Mouse (Mus musculus) myocyte (in vitro differentiated cells): Measurements from ENCODE around the gene Ly86.

Experiments
- CEBPB ChIP-seq: IDR thresholded peaks from 2 replicates; pipeline ENCODE4 v1.6.1; 2011; ENCODE audit warnings: mild to moderate bottlenecking, moderate library complexity; ENCODE audit not compliant: poor library complexity, insufficient read depth, severe bottlenecking
- E2F4 ChIP-seq: IDR thresholded peaks from one replicate; pipeline ENCODE4 v1.6.1; 2011; ENCODE audit warnings: mild to moderate bottlenecking, control low read depth, moderate library complexity; ENCODE audit not compliant: insufficient read depth
- MAX ChIP-seq: IDR thresholded peaks from one replicate; pipeline ENCODE4 v1.6.1; 2011; ENCODE audit warnings: low read depth, mild to moderate bottlenecking, control low read depth
- MYOD1 ChIP-seq, 3 experiments: IDR thresholded peaks; one replicate each; pipeline ENCODE4 v1.6.1; 2011; ENCODE audit warnings: control low read depth in 2 of 3, low read depth in 2 of 3, mild to moderate bottlenecking in 2 of 3, moderate library complexity in 1 of 3; ENCODE audit not compliant: insufficient read length in 2 of 3, control insufficient read depth in 1 of 3
- MYOG ChIP-seq, 3 experiments: IDR thresholded peaks; one replicate each; pipeline ENCODE4 v1.6.1; 2011; ENCODE audit warnings: control low read depth in 2 of 3, low read depth in 2 of 3, mild to moderate bottlenecking in 2 of 3; ENCODE audit not compliant: insufficient read length in 2 of 3, control insufficient read depth in 1 of 3, insufficient read depth in 1 of 3
- POLR2A ChIP-seq: IDR thresholded peaks from one replicate; pipeline ENCODE4 v1.6.1; 2011; ENCODE audit warnings: low read depth, mild to moderate bottlenecking, control low read depth, moderate library complexity; ENCODE audit not compliant: insufficient read length
- POLR2AphosphoS2 ChIP-seq: IDR thresholded peaks from one replicate; pipeline ENCODE4 v1.6.1; 2011; ENCODE audit warnings: low read depth, control low read depth; ENCODE audit not compliant: insufficient read length
- REST ChIP-seq: IDR thresholded peaks from one replicate; pipeline ENCODE4 v1.6.1; 2011; ENCODE audit warnings: mild to moderate bottlenecking, control low read depth, moderate library complexity; ENCODE audit not compliant: insufficient read depth, insufficient read length
- TCF12 ChIP-seq: IDR thresholded peaks from one replicate; pipeline ENCODE4 v1.6.1; 2011; ENCODE audit warnings: mild to moderate bottlenecking, control low read depth; ENCODE audit not compliant: poor library complexity, insufficient read depth, severe bottlenecking
- TCF3 ChIP-seq: IDR thresholded peaks from one replicate; pipeline ENCODE4 v1.6.1; 2011; ENCODE audit warnings: low read depth, control low read depth; ENCODE audit not compliant: insufficient read length
- USF1 ChIP-seq: IDR thresholded peaks from one replicate; pipeline ENCODE4 v1.6.1; 2011; ENCODE audit warnings: low read depth, mild to moderate bottlenecking, control low read depth, moderate library complexity

- TF ChIP-seq POLR2A, result no peak
- no peak for TF ChIP-seq MAX
- TF ChIP-seq POLR2AphosphoS2, result no peak
- no peak for TF ChIP-seq CEBPB
- TF ChIP-seq E2F4, result no peak
- no peak for TF ChIP-seq REST
- TF ChIP-seq TCF12, result no peak
- TF ChIP-seq MYOG (IDR thresholded peaks at IDR 0.05; ENCODE audit: control insufficient read depth in 1 of 3, insufficient read depth in 1 of 3, insufficient read length in 2 of 3, low read depth in 2 of 3), result no peak
- TF ChIP-seq USF1, result no peak
- TF ChIP-seq MYOD1 (IDR thresholded peaks at IDR 0.05; ENCODE audit: control insufficient read depth in 1 of 3, insufficient read length in 2 of 3, low read depth in 2 of 3), result no peak
- TF ChIP-seq TCF3, result no peak
Measured at GRCm38 (mm10) chr13:37455561-37455960, 110.6 kb downstream of the Ly86 start.
